Mouse (Mus musculus): ENCODE results near the gene Utrn. TPM values are rescaled to one million over a fixed set of nuclear protein-coding genes. Genes with fewer than 3 reads are reported as not detected.

Utrn gene
- polyA plus RNA-seq, 1 experiment, result 13.9 TPM

DNA sequence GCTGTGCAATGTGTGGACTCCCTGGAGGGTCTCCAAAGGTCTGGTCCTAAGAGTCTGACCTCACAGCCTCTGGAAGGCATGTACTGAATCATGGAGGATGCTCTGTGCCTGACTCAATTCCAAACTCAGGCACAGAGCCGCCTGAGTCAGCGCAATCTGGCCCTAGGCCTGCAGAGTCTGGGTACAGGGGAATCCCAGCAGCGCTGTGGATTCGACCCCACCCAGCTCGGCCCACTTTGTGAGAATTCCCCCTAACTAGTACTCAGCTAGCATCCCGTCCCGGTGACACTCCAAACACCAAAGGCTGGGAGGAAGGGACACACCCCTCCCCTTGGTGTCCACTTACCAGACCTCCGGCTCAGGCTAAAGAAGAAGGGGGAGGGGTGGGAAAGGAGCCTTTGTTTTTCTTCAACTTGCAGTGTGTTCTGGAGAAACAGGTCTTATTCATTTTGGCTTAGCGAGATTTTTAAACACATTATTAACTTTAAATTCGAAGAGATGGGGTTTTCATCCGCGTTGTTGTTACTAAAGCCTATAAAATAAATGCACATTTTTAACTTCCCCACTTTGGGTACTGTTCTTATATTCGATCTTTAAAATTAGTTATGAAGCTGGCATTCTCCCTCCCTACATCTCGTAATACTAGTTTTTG, 9.6 kb upstream of the Utrn start:
- H3K79me2 ChIP-seq (ENCODE audit: control insufficient read depth, insufficient read depth), result no peaks in the 10 kb centered on the region
- TF ChIP-seq USF1 (IDR thresholded peaks at IDR 0.05; ENCODE audit: low read depth) (no peak), MYOG (IDR thresholded peaks at IDR 0.05; ENCODE audit: control insufficient read depth in 1 of 3, insufficient read depth in 1 of 3, insufficient read length in 2 of 3, low read depth in 2 of 3) (peak in 1 of 3 experiments; percentile 39), TCF12 (IDR thresholded peaks at IDR 0.05; ENCODE audit: insufficient read depth, poor library complexity, severe bottlenecking) (no peak)
- H3K27me3 ChIP-seq (ENCODE audit: control insufficient read depth, insufficient read depth, insufficient read length), result no peaks in the 10 kb centered on the region
- peak overlapping the region; percentile 53 for H3K4me2 ChIP-seq (ENCODE audit: low read depth)
- no peaks in the 10 kb centered on the region for H3K36me3 ChIP-seq (ENCODE audit: control insufficient read depth, insufficient read depth)
- no peak overlapping the region for H3ac ChIP-seq (ENCODE audit: control insufficient read depth, insufficient read length)
- no peak overlapping the region for H3K4me3 ChIP-seq

DNA sequence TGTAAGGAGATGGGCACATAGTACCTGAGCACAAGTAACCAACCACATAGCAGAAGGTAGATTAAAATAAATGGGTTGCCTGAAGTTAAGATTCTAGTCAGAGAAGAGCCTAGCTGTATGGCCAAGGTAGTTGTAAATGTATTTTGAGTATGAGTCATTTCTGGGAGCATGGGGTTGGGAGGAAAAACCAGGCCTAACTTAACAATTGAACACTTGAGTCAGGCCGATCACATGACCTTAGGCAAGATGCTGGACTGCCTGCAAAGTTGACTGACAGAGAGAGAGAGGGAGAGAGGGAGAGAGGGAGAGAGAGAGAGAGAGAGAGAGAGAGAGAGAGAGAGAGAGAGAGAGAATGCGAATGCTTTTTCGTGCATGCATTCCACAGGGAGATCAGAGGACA, 7.3 kb upstream of the Utrn start:
- Histone ChIP-seq H3K4me3 (no peak overlapping the region), H3K79me2 (ENCODE audit: control insufficient read depth, insufficient read depth) (no peaks in the 10 kb centered on the region), H3K36me3 (ENCODE audit: control insufficient read depth, insufficient read depth) (no peaks in the 10 kb centered on the region), H3K27me3 (ENCODE audit: control insufficient read depth, insufficient read depth, insufficient read length) (no peaks in the 10 kb centered on the region), H3ac (ENCODE audit: control insufficient read depth, insufficient read length) (no peak overlapping the region), H3K4me2 (ENCODE audit: low read depth) (no peak overlapping the region)
- no peak for TF ChIP-seq CEBPB (IDR thresholded peaks at IDR 0.05; ENCODE audit: insufficient read depth, poor library complexity, severe bottlenecking)
- no peak for TF ChIP-seq TCF12 (IDR thresholded peaks at IDR 0.05; ENCODE audit: insufficient read depth, poor library complexity, severe bottlenecking)
- TF ChIP-seq USF1 (IDR thresholded peaks at IDR 0.05; ENCODE audit: low read depth), result peak; percentile 44

DNA sequence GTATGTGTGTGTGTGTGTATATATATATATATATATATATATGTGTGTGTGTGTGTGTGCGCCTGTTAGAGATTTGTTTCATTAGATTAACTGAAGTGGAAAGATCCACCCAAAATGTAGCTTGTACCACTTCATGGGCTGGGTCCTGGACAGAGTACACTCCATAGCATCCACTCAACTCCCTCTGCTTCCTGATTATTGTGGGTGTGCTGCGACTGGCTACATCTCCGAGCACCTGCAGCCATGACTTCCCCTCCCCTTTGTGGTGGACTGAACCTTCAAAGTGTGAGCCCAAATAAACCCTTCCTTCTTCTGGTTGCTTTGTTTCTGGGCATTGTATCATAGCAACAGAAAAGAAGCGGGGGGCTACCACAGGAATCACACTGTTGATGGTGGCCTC, 6.2 kb upstream of the Utrn start:
- no peak for TF ChIP-seq POLR2A (IDR thresholded peaks at IDR 0.05; ENCODE audit: insufficient read length, low read depth)
- no peak for TF ChIP-seq POLR2AphosphoS2 (IDR thresholded peaks at IDR 0.05; ENCODE audit: insufficient read length, low read depth)
- no peak for TF ChIP-seq CEBPB (IDR thresholded peaks at IDR 0.05; ENCODE audit: insufficient read depth, poor library complexity, severe bottlenecking)
- TF ChIP-seq SRF (IDR thresholded peaks at IDR 0.05; ENCODE audit: control insufficient read depth, insufficient read length, low read depth), result no peak
- no peak for TF ChIP-seq MYOD1 (IDR thresholded peaks at IDR 0.05; ENCODE audit: control insufficient read depth in 1 of 3, insufficient read length in 2 of 3, low read depth in 2 of 3)
- no peak for TF ChIP-seq MYOG (IDR thresholded peaks at IDR 0.05; ENCODE audit: control insufficient read depth in 1 of 3, insufficient read depth in 1 of 3, insufficient read length in 2 of 3, low read depth in 2 of 3)
- TF ChIP-seq MAX (IDR thresholded peaks at IDR 0.05; ENCODE audit: low read depth), result no peak
- TF ChIP-seq REST (IDR thresholded peaks at IDR 0.05; ENCODE audit: insufficient read depth, insufficient read length), result no peak
- no peak for TF ChIP-seq TCF3 (IDR thresholded peaks at IDR 0.05; ENCODE audit: insufficient read length, low read depth)
- TF ChIP-seq TCF12 (IDR thresholded peaks at IDR 0.05; ENCODE audit: insufficient read depth, poor library complexity, severe bottlenecking), result no peak
- TF ChIP-seq E2F4 (IDR thresholded peaks at IDR 0.05; ENCODE audit: insufficient read depth), result no peak
- no peak for TF ChIP-seq USF1 (IDR thresholded peaks at IDR 0.05; ENCODE audit: low read depth)
- no peak overlapping the region for H3ac ChIP-seq (ENCODE audit: control insufficient read depth, insufficient read length)
- H3K4me2 ChIP-seq (ENCODE audit: low read depth), result peak overlapping the region; percentile 52
- no peak overlapping the region for H3K4me3 ChIP-seq
- no peaks in the 10 kb centered on the region for H3K27me3 ChIP-seq (ENCODE audit: control insufficient read depth, insufficient read depth, insufficient read length)
- H3K79me2 ChIP-seq (ENCODE audit: control insufficient read depth, insufficient read depth), result no peaks in the 10 kb centered on the region
- no peaks in the 10 kb centered on the region for H3K36me3 ChIP-seq (ENCODE audit: control insufficient read depth, insufficient read depth)

DNA sequence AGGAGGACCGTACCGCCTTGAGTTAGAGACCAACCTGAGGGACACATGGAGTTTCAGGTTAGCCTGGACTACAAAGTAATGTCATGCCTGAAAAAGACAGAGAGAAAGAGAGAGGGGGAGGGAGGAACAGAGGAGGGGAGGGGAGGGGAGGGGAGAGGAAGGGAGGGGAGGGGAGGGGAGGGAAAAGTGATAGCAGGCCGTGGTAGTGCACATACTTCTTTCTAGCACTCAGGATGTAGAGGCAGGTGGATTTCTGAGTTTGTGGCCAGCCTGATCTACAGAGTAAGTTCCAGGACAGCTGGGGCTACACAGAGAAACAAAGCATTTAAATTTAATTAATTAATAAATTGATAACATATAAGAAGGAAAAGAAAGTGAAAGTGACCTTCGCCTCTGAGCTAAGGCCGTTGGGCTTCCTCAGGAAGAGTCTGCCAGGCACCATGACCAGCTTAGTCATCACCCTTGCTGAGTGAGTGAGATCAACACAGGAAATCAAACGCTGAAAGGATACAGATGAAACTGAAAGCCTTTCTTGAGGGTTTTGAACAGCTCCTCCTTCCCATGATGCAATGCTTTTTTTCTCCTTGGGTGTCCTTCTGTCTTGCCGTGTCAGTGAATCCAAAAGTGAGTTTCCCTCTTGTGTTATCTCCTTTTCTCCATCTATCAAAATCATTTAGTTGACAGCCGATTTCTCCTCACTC, 5.6 kb upstream of the Utrn start:
- Histone ChIP-seq H3ac (ENCODE audit: control insufficient read depth, insufficient read length) (no peak overlapping the region), H3K4me2 (ENCODE audit: low read depth) (peak overlapping the region; percentile 52), H3K4me3 (no peak overlapping the region), H3K36me3 (ENCODE audit: control insufficient read depth, insufficient read depth) (no peaks in the 10 kb centered on the region), H3K79me2 (ENCODE audit: control insufficient read depth, insufficient read depth) (no peaks in the 10 kb centered on the region), H3K27me3 (ENCODE audit: control insufficient read depth, insufficient read depth, insufficient read length) (no peaks in the 10 kb centered on the region)
- TF ChIP-seq CEBPB (IDR thresholded peaks at IDR 0.05; ENCODE audit: insufficient read depth, poor library complexity, severe bottlenecking) (0 out of 2 replicates have a peak, but pooled peaks have one; percentile 41), REST (IDR thresholded peaks at IDR 0.05; ENCODE audit: insufficient read depth, insufficient read length) (no peak), USF1 (IDR thresholded peaks at IDR 0.05; ENCODE audit: low read depth) (no peak)

DNA sequence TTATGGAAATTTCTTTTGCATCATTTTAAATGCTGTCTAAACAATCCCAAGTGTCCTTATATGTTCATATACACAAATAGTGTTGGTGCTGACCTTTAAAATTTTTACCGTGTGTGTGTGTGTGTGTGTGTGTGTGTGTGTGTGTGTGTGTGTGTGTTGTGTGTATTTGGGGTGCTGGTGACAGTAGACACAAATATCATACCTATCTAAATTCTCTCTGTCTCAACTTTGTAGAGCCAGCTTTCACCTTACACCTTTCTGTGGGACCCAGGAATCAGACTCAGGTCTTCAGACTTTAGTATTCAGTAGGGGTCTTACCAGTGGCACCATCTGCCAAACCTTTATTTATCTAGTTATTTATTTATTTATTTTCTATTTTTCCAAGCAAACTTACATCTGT, 681 bp upstream of the Utrn start:
- Histone ChIP-seq H3K27me3 (ENCODE audit: control insufficient read depth, insufficient read depth, insufficient read length) (no peaks in the 10 kb centered on the region), H3K4me3 (peak overlapping the region; percentile 76), H3ac (ENCODE audit: control insufficient read depth, insufficient read length) (peak overlapping the region; percentile 62), H3K36me3 (ENCODE audit: control insufficient read depth, insufficient read depth) (no peaks in the 10 kb centered on the region), H3K4me2 (ENCODE audit: low read depth) (peak overlapping the region; percentile 65), H3K79me2 (ENCODE audit: control insufficient read depth, insufficient read depth) (peaks cover 32% of the 10 kb centered on the region)
- no peak for TF ChIP-seq MYOD1 (IDR thresholded peaks at IDR 0.05; ENCODE audit: control insufficient read depth in 1 of 3, insufficient read length in 2 of 3, low read depth in 2 of 3)
- TF ChIP-seq TCF3 (IDR thresholded peaks at IDR 0.05; ENCODE audit: insufficient read length, low read depth), result no peak
- TF ChIP-seq USF1 (IDR thresholded peaks at IDR 0.05; ENCODE audit: low read depth), result no peak

Measured in myocyte (in vitro differentiated cells).